Mouse (Mus musculus): ENCODE measurements at regions not wholly inside any gene's neighbourhood (a gene's known extent, or its start where the extent isn't known, plus 50 kb on each side); places are given as distances from the start of the nearest gene placed in this dataset.
A peak's percentile ranks its signal among the peaks of the same experiment; 100 is the strongest.

GRCm38 (mm10) chr12:39123391-39124095 is 344.4 kb downstream of the Etv1 start:
- Histone ChIP-seq H3K27ac (no peak overlapping the region), H3K9me3 (no peaks in the 10 kb centered on the region), H3K4me2 (no peak overlapping the region), H3K9ac (no peak overlapping the region), H3K36me3 (replicated peaks) (no peaks in the 10 kb centered on the region), H3K4me3 (no peak overlapping the region), H3K27me3 (replicated peaks) (no peaks in the 10 kb centered on the region), H3K4me1 (no peaks in the 10 kb centered on the region)
- ATAC-seq (replicated peaks) = no peak
- 87% methylated on average over 3 of the region's 3 CpGs for WGBS

- H3K9ac ChIP-seq = no peak overlapping the region
- no peaks in the 10 kb centered on the region for H3K4me1 ChIP-seq
- WGBS = 76% methylated on average over 6 of the region's 6 CpGs
- no peaks in the 10 kb centered on the region for H3K9me3 ChIP-seq
- ATAC-seq (replicated peaks) = no peak
- H3K4me2 ChIP-seq = no peak overlapping the region
- no peak overlapping the region for H3K27ac ChIP-seq
- H3K27me3 ChIP-seq (replicated peaks) = no peaks in the 10 kb centered on the region
- H3K36me3 ChIP-seq (replicated peaks) = no peaks in the 10 kb centered on the region
- H3K4me3 ChIP-seq = no peak overlapping the region
Measured at GRCm38 (mm10) chr12:39154689-39155088, 375.5 kb downstream of the Etv1 start.

- Histone ChIP-seq H3K27me3 (replicated peaks) (no peaks in the 10 kb centered on the region), H3K9ac (no peak overlapping the region), H3K4me2 (no peak overlapping the region), H3K27ac (no peak overlapping the region), H3K4me3 (no peak overlapping the region), H3K36me3 (replicated peaks) (no peaks in the 10 kb centered on the region), H3K9me3 (no peaks in the 10 kb centered on the region), H3K4me1 (no peaks in the 10 kb centered on the region)
- WGBS = 80% methylated on average over 4 of the region's 4 CpGs
- ATAC-seq (replicated peaks) = no peak
Measured at GRCm38 (mm10) chr12:39176958-39177357, 397.8 kb downstream of the Etv1 start.

GRCm38 (mm10) chr12:39224073-39224472 is 444.9 kb downstream of the Etv1 start:
- 0 out of 2 replicates have a peak, but pooled peaks have one; percentile 54 for ATAC-seq (replicated peaks)
- no peak overlapping the region for H3K4me3 ChIP-seq
- WGBS = 52% methylated on average over 4 of the region's 4 CpGs

GRCm38 (mm10) chr12:39256605-39257004 is 477.4 kb downstream of the Etv1 start:
- Histone ChIP-seq H3K27me3 (replicated peaks) (no peaks in the 10 kb centered on the region), H3K9me3 (no peaks in the 10 kb centered on the region), H3K4me3 (no peak overlapping the region), H3K27ac (no peak overlapping the region), H3K4me1 (no peaks in the 10 kb centered on the region), H3K4me2 (no peak overlapping the region), H3K9ac (no peak overlapping the region), H3K36me3 (replicated peaks) (no peaks in the 10 kb centered on the region)
- WGBS = 77% methylated on average over 6 of the region's 6 CpGs
- no peak for ATAC-seq (replicated peaks)

More at GRCm38 (mm10) chr12:39224073-39224472, 444.9 kb downstream of the Etv1 start:
- Histone ChIP-seq H3K9me3 (no peaks in the 10 kb centered on the region), H3K9ac (no peak overlapping the region), H3K27me3 (replicated peaks) (no peaks in the 10 kb centered on the region), H3K4me2 (no peak overlapping the region), H3K27ac (no peak overlapping the region), H3K36me3 (replicated peaks) (no peaks in the 10 kb centered on the region), H3K4me1 (no peaks in the 10 kb centered on the region)

GRCm38 (mm10) chr12:39257571-39257970 is 478.4 kb downstream of the Etv1 start:
- Histone ChIP-seq H3K9me3 (no peaks in the 10 kb centered on the region), H3K9ac (no peak overlapping the region), H3K27ac (no peak overlapping the region), H3K36me3 (replicated peaks) (no peaks in the 10 kb centered on the region), H3K4me3 (no peak overlapping the region), H3K27me3 (replicated peaks) (no peaks in the 10 kb centered on the region), H3K4me2 (no peak overlapping the region), H3K4me1 (no peaks in the 10 kb centered on the region)
- no peak for ATAC-seq (replicated peaks)
- WGBS = 80% methylated on average over 1 of the region's 1 CpGs

- Histone ChIP-seq H3K9ac (no peak overlapping the region), H3K4me3 (no peak overlapping the region), H3K27me3 (replicated peaks) (no peaks in the 10 kb centered on the region), H3K27ac (no peak overlapping the region), H3K36me3 (replicated peaks) (no peaks in the 10 kb centered on the region), H3K9me3 (no peaks in the 10 kb centered on the region), H3K4me2 (no peak overlapping the region), H3K4me1 (no peaks in the 10 kb centered on the region)
- no peak for ATAC-seq (replicated peaks)
- WGBS = 77% methylated on average over 2 of the region's 2 CpGs
Measured at GRCm38 (mm10) chr12:39289676-39290075, 510.5 kb downstream of the Etv1 start.

GRCm38 (mm10) chr12:39301351-39302212 is 522.4 kb downstream of the Etv1 start:
- H3K9me3 ChIP-seq = no peaks in the 10 kb centered on the region
- H3K4me3 ChIP-seq = no peak overlapping the region
- ATAC-seq (replicated peaks) = peak; percentile 86
- H3K36me3 ChIP-seq (replicated peaks) = no peaks in the 10 kb centered on the region
- WGBS = 26% methylated on average over 13 of the region's 13 CpGs
- no peaks in the 10 kb centered on the region for H3K27me3 ChIP-seq (replicated peaks)
- H3K4me2 ChIP-seq = no peak overlapping the region
- 0 out of 2 replicates have a peak overlapping the region, but pooled peaks have one; percentile 34 for H3K27ac ChIP-seq
- H3K9ac ChIP-seq = no peak overlapping the region
- 0 out of 2 replicates have a peak, but pooled peaks cover 4% of the 10 kb centered on the region for H3K4me1 ChIP-seq

- Histone ChIP-seq H3K36me3 (replicated peaks) (no peaks in the 10 kb centered on the region), H3K27me3 (replicated peaks) (no peaks in the 10 kb centered on the region), H3K4me3 (no peak overlapping the region), H3K27ac (no peak overlapping the region), H3K4me1 (0 out of 2 replicates have a peak, but pooled peaks cover 4% of the 10 kb centered on the region), H3K4me2 (no peak overlapping the region), H3K9me3 (no peaks in the 10 kb centered on the region), H3K9ac (no peak overlapping the region)
- 52% methylated on average over 2 of the region's 2 CpGs for WGBS
- 0 out of 2 replicates have a peak, but pooled peaks have one; percentile 37 for ATAC-seq (replicated peaks)
Measured at GRCm38 (mm10) chr12:39302213-39302591, 523.0 kb downstream of the Etv1 start.

- Histone ChIP-seq H3K27ac (no peak overlapping the region), H3K36me3 (replicated peaks) (no peaks in the 10 kb centered on the region), H3K4me2 (no peak overlapping the region), H3K9ac (no peak overlapping the region), H3K9me3 (no peaks in the 10 kb centered on the region), H3K4me1 (no peaks in the 10 kb centered on the region), H3K27me3 (replicated peaks) (no peaks in the 10 kb centered on the region), H3K4me3 (no peak overlapping the region)
- no peak for ATAC-seq (replicated peaks)
- 69% methylated on average over 1 of the region's 1 CpGs for WGBS
Measured at GRCm38 (mm10) chr12:39307746-39308145, 528.6 kb downstream of the Etv1 start.

- WGBS = 63% methylated on average over 3 of the region's 3 CpGs
- no peak overlapping the region for H3K9ac ChIP-seq
- H3K36me3 ChIP-seq (replicated peaks) = no peaks in the 10 kb centered on the region
- ATAC-seq (replicated peaks) = no peak
- no peaks in the 10 kb centered on the region for H3K27me3 ChIP-seq (replicated peaks)
- no peaks in the 10 kb centered on the region for H3K9me3 ChIP-seq
- no peaks in the 10 kb centered on the region for H3K4me1 ChIP-seq
- no peak overlapping the region for H3K4me2 ChIP-seq
- no peak overlapping the region for H3K27ac ChIP-seq
- H3K4me3 ChIP-seq = no peak overlapping the region
Measured at GRCm38 (mm10) chr12:39309905-39310304, 530.7 kb downstream of the Etv1 start.

GRCm38 (mm10) chr12:39317229-39317628 is 538.0 kb downstream of the Etv1 start:
- H3K36me3 ChIP-seq (replicated peaks) = no peaks in the 10 kb centered on the region
- ATAC-seq (replicated peaks) = no peak
- no peak overlapping the region for H3K4me3 ChIP-seq
- H3K9me3 ChIP-seq = no peaks in the 10 kb centered on the region
- no peak overlapping the region for H3K4me2 ChIP-seq
- no peaks in the 10 kb centered on the region for H3K27me3 ChIP-seq (replicated peaks)
- no peak overlapping the region for H3K27ac ChIP-seq
- no peaks in the 10 kb centered on the region for H3K4me1 ChIP-seq
- 87% methylated on average over 4 of the region's 4 CpGs for WGBS
- no peak overlapping the region for H3K9ac ChIP-seq
